Mouse (Mus musculus) yolk sac, embryonic 10.5 days (tissue): Measurements from ENCODE around the gene 1700029F12Rik.

Experiments
- DNase-seq: peaks from one replicate; pipeline ENCODE4 v3.0.0-alpha.2; 2017; ENCODE audit warnings: low spot score

1700029F12Rik gene

DNA sequence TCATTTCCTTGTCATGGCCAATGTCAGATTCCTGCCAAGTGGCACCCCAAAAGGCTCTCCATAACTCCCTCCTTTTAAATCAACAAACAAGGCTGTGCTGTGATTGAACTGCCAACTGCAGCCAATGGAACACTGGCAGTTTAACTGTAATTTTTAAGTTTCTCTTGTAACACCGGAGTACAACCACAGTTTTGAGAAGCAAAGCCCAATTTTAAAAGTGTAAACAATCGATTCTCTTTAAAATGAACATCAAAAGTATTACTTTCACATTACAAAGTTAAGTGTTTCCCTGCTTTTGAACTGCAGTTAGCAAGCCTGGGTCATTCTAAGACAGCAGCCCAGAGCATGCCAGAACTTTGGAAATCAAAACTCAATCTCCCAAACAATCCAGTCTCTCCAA, at the start of gene 1700029F12Rik:
1700029F12Rik (minus strand) TSS at position 101 of the 400 bp plus-strand sequence.
- no peak for DNase-seq

DNA sequence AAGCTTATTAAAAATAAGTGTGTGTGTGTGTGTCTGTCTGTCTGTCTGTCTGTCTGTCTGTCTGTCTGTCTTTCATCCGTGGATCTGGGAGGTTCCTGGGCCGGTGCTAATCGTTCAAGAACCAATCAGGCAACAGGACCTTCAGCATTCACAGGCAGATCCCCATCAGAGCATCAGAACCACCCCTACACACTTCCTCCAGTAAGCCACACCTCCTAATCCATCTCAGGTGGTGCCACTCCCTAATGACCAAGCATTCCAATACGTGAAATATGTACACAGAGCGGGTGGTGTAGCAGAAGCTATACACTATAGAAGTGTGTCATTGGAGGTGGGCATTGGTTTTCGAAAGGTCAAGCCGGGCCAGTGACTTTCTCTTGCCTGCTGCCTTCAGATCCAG, 48.3 kb upstream of the 1700029F12Rik start:
- no peak for DNase-seq

DNA sequence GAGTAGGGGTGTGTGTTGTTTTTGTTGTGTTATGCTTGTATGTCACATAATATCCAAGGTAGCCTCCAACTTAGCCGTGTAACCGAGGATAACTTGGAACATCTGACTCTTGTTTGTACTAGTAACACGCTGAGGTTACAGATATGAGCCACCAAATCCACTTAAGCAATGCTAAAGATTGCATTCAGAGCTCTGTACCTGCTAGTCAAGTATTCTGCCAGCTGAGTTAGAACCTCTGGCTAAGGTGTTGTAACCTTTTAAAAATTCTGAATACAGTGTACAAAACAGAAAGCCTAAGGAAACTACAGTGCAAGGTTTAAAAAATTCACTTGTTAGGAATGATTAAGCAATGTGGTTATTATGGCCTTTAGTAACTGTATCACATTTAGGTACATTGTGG, 46.5 kb upstream of the 1700029F12Rik start:
- DNase-seq, result no peak

DNA sequence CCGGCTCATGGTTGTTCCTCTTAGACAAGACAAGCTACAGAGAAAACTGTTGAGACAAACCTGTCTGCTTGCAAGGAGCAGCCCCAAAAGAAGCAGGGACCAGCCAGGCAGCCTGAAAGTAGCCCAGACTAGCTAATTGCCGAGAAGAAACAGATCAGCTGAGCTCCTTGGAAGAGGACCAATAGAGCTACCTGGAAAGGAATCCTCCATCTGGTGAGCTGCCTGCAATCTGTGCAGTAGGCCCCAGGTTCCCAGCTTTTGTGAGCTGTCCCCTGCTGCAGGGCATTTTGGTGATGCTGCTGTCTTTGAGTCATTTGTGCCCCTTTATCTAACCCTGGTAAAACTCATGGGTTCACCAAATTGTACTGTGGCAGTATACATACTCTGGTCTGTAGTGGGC, 46.0 kb upstream of the 1700029F12Rik start:
- DNase-seq, result no peak

DNA sequence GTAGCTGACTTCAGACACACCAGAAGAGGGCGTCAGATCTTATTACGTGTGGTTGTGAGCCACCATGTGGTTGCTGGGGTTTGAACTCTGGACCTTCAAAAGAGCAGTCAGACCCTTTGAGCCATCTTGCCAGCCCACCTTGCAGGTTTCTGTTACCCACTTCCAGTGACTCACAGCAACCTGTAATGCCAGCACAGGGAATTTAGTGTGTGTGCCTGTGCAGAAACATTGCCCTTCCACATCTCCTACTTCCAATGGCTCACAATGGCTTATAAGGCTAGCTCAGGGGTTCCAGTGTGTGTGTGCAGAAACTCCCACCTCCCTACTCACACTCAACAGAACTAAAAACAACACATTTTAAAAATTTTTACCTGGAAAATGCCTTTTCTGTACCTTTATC, 43.4 kb upstream of the 1700029F12Rik start:
- no peak for DNase-seq

DNA sequence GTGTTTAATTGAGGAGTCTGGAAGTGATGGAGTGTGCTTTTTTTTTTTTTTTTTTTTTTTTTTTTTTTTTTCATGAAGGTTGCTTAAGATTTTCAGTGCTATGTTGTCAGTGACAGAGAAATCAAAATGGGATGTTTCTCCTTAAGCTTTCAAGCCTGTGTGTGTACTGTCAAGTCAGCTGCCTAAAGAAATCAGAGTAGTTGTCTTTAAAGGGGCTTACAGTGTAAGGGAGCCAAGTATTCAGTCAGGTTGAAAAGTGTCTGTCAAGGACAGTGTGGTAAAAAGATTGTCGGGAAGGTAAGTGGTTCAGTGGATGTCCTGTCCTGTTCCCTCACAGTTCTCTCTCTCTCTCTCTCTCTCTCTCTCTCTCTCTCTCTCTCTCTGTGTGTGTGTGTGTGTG, 39.3 kb upstream of the 1700029F12Rik start:
- DNase-seq, result no peak

DNA sequence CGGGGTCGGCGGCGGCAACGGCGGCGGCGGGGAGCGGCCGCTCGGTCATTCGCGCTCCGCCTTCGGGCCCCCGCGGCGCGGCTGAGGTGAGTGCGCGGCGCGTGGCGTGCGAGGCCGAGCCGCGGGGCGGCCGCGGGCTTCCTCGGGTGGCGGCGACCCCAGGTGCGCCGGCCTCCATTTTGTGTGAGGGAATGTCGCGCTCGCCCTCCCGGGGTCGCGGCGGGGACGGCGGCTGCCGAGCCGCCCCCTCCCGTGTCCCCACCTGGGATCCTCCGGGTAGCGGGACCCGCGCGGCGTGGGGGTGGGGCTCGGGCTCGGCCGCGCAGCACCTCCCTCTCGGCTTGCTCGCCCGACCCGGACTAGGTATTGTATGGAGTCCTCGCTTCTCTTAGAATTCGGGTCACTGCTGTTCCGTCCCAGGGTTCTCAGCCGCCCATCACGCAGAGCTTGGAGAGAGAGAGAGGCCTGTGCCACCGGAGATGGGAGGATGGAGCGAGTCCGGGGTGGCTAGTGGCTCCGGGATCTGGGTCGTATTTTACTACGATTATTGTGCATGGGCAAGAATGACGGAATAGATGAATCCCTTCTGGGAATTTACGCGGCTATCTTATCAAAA, 37.6 kb upstream of the 1700029F12Rik start:
- DNase-seq, result peak; percentile 59

DNA sequence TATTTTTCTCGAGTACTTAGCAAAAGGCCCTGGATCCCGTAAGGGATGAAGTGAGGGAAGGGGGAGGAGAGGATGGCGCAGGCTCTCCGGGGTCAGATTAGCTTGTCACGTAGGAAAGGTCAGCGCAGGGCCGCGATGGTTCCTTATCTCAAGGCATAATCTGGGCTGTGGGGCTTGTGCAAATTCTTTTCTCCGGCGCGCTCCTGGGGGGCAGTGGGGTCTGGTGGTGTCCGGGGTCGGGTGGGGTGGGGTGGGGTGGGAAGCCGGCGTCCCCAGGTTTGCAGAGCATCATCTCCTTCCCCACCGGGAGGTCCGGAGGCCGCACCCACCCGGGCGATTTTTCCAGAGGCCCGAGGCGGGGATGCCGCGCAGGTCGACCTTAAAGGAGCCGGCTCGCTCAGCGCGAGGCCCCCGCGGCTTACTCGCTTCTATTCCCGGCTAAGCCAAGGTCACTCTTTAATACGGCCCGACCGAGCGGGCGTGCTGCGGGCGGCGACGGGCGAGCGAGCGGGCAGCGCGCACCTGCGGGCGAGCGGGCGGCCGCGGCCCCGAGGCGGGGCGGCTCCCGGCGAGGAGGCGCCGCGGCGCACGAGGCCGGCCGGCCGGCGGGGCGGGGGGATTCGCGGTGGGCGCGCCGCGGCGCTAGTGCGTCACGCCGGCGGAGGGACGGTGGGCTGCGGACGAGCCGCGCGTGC, 36.9 kb upstream of the 1700029F12Rik start:
- peak; percentile 72 for DNase-seq

DNA sequence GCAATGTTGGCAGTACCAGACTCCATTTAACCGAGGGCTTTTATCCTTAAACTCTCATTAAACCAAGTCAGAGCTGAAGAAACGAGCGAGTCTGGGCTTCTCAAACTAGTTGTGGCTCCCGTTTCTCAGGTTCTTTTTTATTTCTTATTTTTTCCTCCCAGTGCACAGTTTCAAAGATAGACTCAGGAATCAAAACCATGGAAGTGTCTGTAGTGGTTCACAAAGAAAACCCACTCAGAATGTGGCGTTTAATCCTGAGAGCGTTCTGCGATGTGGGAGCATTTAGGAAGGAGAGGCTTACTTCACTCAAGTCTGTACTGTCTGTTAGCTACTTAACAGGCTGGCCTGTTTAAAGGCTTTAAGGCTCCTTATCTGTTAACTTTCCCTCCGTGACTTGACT, 34.0 kb upstream of the 1700029F12Rik start:
- no peak for DNase-seq

DNA sequence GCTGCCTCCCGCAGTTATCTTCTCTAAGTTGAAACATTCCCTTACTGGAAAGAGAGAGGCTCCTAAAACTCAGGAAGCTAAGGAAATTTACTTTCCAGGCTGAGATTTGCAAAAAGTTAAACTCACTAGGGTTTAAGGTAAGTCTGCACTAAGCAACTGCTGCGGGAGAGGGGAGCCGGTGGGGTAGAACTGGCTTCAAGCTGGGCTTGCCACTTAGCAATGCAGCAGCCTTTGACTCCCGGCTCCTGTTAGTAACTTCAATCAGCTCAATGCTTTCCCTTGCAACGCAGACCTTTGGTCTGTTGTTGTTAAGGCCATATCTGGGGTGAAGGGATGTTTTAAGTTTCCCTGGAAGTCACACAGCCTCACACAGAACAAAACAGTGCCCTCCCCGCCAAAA, 33.5 kb upstream of the 1700029F12Rik start:
- DNase-seq, result peak; percentile 39

DNA sequence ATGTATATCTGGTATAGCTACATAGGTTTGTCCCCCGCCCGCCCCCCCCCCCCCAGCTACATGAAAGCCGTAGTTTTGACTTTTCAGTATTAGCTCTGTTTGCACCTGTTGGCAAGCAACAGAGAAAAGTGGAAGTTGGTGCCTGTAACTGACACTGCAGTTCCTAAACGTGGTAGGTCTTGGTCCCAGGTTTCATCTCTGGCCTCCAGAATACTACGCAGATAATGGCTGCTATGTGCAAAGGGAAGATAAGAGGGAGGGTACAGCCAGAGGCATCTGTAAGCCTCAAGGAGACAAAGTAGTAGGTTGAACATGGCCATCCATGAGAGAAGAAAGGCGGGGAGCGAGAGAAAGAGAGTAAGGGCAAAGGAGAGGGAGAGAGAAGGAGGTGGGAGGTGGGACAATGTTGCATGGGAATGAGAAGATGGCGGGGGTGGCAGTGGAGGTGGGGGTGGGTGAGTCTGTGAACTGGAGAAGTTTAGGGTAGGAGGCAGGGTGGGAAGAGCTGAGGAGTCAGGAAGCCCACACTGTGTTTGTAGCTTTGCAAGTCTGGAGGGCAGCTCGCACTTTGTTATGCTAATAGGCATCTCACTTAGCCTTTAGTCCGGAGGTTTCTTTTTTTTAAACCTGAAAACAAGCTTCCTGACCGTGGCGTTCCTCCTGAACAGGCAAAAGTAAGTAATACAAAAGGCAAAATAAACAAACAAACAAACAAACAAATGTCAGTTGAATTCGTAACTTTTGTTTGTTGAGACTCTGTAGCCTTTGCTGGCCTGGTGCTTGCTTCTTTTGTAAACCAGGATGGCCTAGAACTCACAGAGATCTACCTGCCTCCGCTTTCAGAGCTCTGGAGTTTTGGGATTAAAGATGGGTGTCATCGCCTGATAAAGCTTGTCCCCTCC, 32.7 kb upstream of the 1700029F12Rik start, which contains the start of gene Fam169a:
Fam169a (plus strand) TSS at position 638 of the 902 bp plus-strand sequence.
- DNase-seq, result no peak

DNA sequence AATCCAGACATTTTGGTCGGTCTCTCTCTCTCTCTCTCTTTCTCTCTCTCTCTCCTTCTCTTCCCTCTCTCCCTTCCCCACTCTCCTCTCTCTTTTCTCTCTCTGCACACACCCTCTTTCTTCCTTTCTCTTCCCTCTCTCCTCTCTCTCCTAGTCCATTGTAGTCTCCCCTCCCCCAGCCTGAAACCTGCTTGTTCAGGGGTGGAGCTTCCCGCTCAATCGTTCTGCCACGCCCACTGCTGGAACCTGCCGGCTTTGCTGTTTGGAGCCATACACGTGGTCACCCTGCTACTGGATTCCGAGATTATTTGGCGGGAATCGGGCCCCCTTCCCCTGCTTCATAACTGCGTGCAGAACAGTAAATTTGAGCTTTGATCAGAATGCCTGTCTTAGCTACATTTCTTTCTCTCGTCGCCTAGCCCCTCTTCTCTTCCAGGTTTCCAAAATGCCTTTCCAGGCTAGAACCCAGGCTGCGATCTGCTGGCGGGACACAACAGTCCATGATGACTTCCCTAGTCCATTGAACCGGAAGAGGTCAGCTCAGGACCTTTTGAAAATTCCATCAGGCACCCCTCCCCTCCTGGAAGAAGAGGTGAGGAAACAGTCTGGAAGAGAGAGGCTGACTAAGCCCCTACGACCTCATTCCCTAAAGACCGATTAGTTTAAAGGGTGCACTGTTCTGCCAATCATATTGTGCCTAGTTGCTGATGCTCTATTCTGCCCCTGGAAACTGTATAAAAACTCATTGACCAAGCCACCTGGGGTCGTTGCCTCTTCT, 30.9 kb upstream of the 1700029F12Rik start:
- peak; percentile 50 for DNase-seq

DNA sequence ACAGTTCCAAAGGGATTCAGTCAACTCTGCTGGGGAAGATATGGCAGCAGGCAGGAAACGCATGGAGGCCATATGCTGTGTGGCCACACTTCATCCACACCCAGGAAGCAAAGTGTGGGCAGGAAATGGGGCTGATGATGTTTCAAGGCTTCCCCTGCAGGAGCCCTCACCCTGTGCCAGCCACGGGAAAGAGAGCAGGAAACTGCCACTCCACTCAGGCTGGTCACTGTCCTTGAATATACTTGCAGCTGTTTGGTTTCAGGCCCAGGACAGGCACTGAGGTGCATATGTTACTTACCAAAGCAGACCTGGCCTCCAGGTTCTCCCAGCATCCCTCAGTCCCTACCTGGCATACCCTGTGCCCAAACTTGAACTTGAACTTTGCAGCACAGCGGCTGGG, 30.3 kb upstream of the 1700029F12Rik start:
- no peak for DNase-seq

DNA sequence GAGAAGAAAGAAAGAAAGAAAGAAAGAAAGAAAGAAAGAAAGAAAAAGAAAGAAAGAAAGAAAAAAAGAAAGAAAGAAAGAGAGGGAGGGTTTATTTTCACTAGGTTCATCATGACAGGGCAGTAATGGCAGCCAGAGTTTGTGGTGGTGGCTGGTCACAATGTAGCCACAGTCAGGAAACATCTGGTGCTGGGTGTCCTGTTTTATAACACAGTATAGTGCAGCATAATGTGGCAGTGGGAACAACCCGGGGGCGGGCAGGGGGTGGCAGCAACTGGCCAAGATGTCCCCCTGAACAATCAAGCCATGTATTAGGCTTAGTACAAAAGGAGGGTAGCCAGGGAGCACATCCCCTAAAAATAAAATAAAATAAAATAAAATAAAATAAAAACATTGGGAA, 29.3 kb upstream of the 1700029F12Rik start:
- DNase-seq, result no peak

DNA sequence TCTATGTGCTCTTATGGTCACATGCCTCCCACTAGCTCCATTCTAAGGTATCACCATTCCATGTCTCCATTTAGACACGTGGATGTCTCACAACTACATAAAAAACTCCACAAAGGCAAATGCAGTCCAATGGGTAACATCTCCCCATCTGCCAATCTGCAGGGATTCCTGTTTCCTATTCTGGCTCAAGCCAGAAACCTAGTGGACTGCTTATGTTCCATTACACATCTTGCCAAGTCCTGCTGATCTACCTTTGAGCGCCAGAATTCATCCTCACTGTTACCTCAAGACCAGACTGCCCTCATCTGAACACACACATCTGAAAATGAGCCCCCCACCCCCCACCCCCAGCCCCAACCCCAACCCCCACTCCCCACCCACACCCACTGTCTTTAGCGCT, 28.0 kb upstream of the 1700029F12Rik start:
- DNase-seq, result no peak

DNA sequence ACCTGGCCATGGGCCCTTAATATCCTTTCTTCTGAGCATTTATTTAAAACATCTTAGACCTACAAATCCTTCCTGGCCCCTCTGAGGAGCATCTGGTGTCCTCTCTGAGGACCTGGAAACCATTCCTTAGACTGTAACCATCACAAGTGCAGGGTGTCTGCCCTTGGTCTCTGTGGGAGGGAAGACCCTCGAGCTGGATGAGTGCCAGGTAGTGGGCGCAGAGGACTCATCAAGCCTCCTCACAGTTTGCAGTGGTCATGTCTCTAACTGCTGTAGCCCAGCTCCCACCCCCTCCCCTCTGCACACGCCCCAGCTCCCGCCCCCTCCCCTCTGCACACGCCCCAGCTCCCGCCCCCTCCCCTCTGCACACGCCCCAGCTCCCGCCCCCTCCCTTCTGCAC, 26.2 kb upstream of the 1700029F12Rik start:
- DNase-seq, result no peak

DNA sequence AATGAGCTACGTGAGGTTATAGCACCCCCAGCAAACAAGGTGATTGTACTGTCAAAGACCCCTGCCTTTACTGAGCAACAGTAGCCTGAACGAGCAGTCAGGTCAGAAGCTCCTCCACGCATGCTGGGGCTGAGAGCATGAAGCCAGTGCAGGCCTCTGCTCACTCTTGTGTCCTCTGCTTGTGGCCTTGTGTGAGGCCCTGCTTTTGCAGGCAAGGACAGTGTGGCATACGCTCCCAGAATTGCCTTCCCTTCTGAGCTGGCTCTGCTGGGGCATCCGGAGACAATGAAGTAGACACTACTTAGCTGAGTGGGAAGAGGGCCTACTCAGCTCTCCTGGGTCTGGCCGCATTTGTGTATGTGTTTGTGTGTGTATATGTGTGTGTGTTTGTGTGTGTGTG, 25.6 kb upstream of the 1700029F12Rik start:
- DNase-seq, result no peak

DNA sequence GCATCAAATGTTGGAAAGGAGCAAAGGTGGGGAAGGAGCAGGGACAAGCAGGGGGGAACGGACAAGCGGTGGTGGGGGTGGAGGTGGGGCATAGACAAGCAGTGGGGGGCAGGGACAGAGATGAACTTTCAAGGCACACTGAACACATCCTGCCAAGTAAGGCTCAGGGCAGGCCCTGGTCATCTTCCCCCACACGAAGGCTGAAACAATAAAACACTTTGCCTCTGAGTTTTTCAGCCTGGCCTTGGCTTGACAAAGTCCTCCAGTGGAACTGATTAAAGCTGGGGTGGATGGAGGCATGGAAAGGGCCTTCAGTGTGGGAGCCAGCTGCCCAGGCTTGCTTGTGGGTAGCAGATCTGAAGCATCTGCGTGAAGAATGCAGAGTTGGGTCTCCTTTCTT, 23.7 kb upstream of the 1700029F12Rik start:
- no peak for DNase-seq

DNA sequence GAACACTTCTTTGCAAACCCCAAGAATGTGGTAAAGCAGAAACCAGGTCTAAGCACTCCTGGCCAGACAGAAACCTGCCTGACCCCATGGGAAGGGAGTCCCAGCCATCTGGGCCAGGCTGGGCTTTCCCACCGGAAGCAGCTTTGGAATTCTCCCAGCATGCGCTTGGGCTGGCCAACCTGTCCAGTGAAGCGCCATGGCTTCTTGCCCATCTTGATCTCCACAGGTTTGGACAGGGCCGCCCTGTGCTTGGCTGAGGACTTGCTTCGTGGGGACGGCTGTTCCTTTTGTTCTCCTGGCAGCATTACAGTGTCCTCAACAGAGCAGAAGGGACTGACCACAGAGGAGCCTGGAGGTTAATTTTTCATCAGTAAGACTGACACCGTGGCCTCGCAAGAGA, 19.7 kb upstream of the 1700029F12Rik start:
- no peak for DNase-seq

DNA sequence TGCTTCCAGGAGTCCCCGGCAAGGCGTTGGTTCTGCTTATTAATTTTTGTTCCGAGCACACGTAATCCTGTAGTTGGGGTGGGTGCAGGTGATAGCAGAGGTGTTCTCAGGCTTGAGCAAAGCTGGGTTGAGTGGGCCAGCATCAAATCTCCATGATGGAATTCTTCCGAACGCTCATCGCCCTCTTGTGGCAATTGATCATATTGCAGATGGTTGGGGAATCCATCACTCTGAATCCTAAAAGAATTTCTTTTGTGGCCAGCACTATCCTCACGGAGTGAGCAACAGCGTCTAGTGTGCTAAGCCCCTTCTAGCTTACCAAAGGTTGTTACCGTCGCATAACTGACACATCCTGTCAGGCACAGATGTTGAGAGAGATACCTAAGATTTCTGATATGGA, 18.5 kb upstream of the 1700029F12Rik start:
- DNase-seq, result peak; percentile 67

DNA sequence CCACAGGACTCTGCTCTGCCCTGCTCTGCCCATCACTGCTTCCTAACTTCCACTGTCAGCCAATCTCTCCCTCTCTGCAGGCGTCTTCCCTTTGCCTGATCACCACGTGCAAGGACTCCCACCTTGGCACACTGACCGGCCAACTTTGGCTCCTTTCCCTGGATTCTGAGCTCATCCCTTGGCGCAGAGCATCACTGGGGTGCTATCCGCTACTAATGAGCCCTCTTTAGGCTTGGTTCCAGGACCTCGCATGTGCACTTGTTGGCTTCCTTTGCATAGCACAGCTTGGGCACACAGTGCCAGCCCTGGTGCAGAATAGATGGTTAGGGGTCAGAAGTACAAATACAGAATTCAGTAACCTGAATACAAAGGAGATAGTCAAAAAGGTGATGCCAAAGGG, 17.0 kb upstream of the 1700029F12Rik start:
- no peak for DNase-seq

DNA sequence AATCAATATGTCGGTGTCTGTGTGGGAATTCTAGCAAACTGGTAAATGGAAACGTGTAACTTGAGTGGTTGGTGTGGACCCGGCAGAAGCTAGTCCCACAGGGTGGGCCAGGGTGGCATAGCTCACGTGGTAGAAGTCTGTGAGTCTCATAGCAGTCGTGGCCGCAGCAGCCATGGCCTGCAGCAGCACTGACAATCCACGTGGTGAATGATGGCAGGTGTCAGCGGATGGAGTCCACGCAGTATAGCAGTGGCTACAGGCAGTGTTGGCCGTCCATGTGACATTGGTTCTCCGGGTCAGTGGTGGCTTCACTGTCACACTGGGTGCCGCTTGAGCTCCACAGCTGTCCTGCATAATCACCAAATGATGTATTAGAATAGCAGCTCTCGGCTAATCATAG, 4.1 kb downstream of the 1700029F12Rik start:
- no peak for DNase-seq
